Mouse (Mus musculus): ENCODE measurements around the gene Klrb1c. TPM values are rescaled to one million over a fixed set of nuclear protein-coding genes. Genes with fewer than 3 reads are reported as not detected.

Gene Klrb1c
- polyA plus RNA-seq, 1 experiment from 2014 or later, result 0.41 TPM

DNA sequence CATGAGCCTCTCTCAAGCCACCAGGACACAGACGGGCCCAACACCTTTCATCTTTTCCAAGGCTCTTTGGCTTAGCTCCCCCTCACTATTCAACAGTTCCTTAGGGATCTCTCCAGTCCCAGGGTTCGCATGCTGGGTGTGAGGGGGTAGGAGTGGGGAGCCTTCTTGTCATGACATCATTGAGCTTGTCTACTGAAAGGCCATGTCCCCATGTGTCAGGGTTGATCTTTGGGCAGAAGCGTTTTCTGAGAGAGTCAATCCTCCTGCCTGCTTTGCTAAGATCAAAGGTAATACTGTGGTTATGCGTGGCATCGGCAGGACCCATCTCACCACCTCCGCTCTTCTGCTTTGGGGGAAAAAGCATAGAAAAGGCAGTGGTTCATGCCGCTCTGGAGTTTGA is 51.6 kb downstream of the Klrb1c start:
- TF ChIP-seq CTCF (IDR thresholded peaks at IDR 0.05) (no peak), EP300 (IDR thresholded peaks at IDR 0.05) (no peak)
- no peak overlapping the region for H3K9ac ChIP-seq (replicated peaks; ENCODE audit: low read depth)
- no peak overlapping the region for H3K27ac ChIP-seq (ENCODE audit: low read length)
- ATAC-seq, result no peak
- no peak for DNase-seq (ENCODE audit: low spot score)
- WGBS, result 88% methylated on average over 7 of the region's 7 CpGs
- H3K36me3 ChIP-seq (ENCODE audit: insufficient read depth, low read length), result no peaks in the 10 kb centered on the region
- H3K9me3 ChIP-seq (ENCODE audit: low read length), result no peaks in the 10 kb centered on the region
- no peaks in the 10 kb centered on the region for H3K27me3 ChIP-seq (replicated peaks; ENCODE audit: insufficient read depth, low read length)
- H3K4me2 ChIP-seq (replicated peaks; ENCODE audit: low read depth, low read length), result no peak overlapping the region
- H3K4me3 ChIP-seq (ENCODE audit: low read depth, low read length), result no peak overlapping the region
- no peaks in the 10 kb centered on the region for H3K4me1 ChIP-seq (ENCODE audit: insufficient read depth, low read depth, low read length)

DNA sequence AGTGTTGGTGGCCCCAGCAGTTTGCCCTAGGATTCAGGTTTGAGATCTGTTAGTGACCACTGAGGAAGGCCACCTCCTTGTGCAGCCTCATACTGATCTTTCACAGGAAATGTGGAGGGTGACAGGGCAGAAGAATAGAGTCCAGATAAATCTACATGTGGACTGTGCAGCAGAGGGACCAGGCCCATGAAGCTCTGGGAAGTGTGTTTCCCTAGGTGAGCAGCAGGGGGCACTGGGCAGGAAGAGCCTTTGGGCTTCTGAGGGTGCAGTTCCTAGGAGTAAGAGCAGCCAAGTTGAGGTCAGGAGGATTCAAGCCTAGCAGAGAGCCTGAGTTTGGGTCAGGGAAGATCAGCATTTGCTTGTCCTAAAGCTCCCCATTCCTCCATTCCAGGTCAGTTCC is 52.9 kb downstream of the Klrb1c start:
- Histone ChIP-seq H3K9ac (replicated peaks; ENCODE audit: low read depth) (no peak overlapping the region), H3K9me3 (ENCODE audit: low read length) (no peaks in the 10 kb centered on the region), H3K27me3 (replicated peaks; ENCODE audit: insufficient read depth, low read length) (no peaks in the 10 kb centered on the region), H3K27ac (ENCODE audit: low read length) (no peak overlapping the region), H3K36me3 (ENCODE audit: insufficient read depth, low read length) (no peaks in the 10 kb centered on the region), H3K4me1 (ENCODE audit: insufficient read depth, low read depth, low read length) (no peaks in the 10 kb centered on the region), H3K4me2 (replicated peaks; ENCODE audit: low read depth, low read length) (no peak overlapping the region), H3K4me3 (ENCODE audit: low read depth, low read length) (no peak overlapping the region)
- TF ChIP-seq EP300 (IDR thresholded peaks at IDR 0.05), result no peak
- TF ChIP-seq CTCF (IDR thresholded peaks at IDR 0.05), result peak; percentile 59
- ATAC-seq (no peak), DNase-seq (ENCODE audit: low spot score) (no peak)

DNA sequence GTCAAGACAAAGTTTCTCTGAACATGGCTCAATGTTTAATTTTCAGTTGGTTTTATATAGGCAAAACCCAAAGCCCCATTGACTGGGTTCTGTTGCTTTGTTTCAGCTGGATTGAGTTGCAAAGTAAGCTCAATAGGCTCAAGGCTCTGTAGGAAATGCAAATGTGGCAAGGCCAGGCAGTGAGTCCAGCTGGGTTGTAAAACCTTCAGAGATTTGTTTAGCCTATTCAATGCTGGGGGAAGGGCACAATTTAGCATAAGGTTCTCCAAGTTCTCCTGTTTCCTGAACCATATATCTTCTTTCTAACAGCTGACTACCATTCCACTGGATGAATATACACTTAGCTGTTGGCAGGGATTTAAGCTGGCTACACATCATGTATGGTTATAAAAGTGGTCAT is 54.1 kb downstream of the Klrb1c start:
- Histone ChIP-seq H3K4me1 (ENCODE audit: insufficient read depth, low read depth, low read length) (no peaks in the 10 kb centered on the region), H3K27me3 (replicated peaks; ENCODE audit: insufficient read depth, low read length) (no peaks in the 10 kb centered on the region), H3K27ac (ENCODE audit: low read length) (no peak overlapping the region), H3K9me3 (ENCODE audit: low read length) (no peaks in the 10 kb centered on the region), H3K9ac (replicated peaks; ENCODE audit: low read depth) (no peak overlapping the region), H3K36me3 (ENCODE audit: insufficient read depth, low read length) (no peaks in the 10 kb centered on the region), H3K4me2 (replicated peaks; ENCODE audit: low read depth, low read length) (no peak overlapping the region), H3K4me3 (ENCODE audit: low read depth, low read length) (no peak overlapping the region)
- ATAC-seq (no peak), DNase-seq (ENCODE audit: low spot score) (no peak)
- TF ChIP-seq EP300 (IDR thresholded peaks at IDR 0.05) (no peak), CTCF (IDR thresholded peaks at IDR 0.05) (no peak)

DNA sequence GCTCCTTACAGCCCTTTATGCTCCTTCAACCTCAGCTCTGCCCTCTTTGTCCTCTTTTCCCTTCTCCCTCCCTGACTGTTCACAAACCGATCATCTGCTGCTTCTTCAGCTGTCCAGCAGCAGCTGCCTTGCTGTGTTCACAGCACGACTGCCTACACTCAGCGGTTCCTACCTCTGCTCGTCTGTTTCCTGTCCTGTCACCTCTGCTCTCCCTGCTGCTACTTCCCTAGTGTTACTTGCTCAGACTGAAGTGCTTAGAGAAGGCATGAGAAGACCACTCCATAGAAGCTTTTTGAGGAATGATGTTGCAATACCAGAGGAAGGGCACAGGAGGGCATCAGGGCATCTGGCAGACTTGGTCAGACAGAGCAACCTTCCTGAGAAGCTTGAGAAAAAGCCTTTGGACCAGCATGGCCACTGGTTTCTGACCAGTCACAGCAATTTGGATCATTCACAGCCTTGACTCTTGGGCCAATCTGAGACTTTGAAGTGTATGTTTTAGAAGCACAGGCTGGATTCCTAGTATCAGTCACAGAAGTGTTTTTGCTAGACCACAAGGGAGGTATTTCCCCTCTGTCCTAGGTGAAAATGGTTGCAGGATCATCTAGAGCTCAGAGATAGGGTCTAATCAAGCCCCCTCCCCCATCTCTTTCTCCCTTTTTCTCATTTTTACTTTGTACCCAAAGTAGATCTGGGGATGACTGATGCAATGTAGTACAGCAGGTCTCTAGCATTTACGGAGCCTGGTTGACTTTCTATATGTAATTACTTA is 54.9 kb downstream of the Klrb1c start:
- TF ChIP-seq EP300 (IDR thresholded peaks at IDR 0.05) (no peak), CTCF (IDR thresholded peaks at IDR 0.05) (no peak)
- Histone ChIP-seq H3K9ac (replicated peaks; ENCODE audit: low read depth) (no peak overlapping the region), H3K9me3 (ENCODE audit: low read length) (no peaks in the 10 kb centered on the region), H3K4me2 (replicated peaks; ENCODE audit: low read depth, low read length) (no peak overlapping the region), H3K36me3 (ENCODE audit: insufficient read depth, low read length) (no peaks in the 10 kb centered on the region), H3K27me3 (replicated peaks; ENCODE audit: insufficient read depth, low read length) (no peaks in the 10 kb centered on the region), H3K27ac (ENCODE audit: low read length) (no peak overlapping the region), H3K4me3 (ENCODE audit: low read depth, low read length) (no peak overlapping the region), H3K4me1 (ENCODE audit: insufficient read depth, low read depth, low read length) (no peaks in the 10 kb centered on the region)
- 50% methylated on average over 5 of the region's 5 CpGs for WGBS
- DNase-seq (ENCODE audit: low spot score), result no peak
- ATAC-seq, result no peak

DNA sequence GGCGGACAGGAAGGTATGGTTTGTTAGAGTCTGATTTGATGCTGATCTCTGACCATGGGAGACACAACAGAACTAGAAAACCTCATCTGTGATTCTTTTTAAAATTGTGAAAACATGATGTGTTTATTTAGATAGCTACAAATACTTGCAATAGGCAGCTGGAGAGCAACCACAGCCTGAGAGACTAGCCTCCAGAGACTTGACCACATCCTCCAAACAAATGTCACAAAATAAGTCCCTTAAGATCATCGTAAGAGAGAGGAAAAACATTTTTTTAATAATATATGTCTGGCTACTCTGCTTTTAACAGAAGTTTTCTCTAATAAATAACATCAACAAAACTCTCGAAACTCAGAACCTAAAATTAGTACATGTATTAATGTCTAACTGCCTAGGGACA is 57.0 kb downstream of the Klrb1c start:
- ATAC-seq, result no peak
- Histone ChIP-seq H3K9ac (replicated peaks; ENCODE audit: low read depth) (no peak overlapping the region), H3K27ac (ENCODE audit: low read length) (no peak overlapping the region), H3K4me3 (ENCODE audit: low read depth, low read length) (no peak overlapping the region), H3K4me2 (replicated peaks; ENCODE audit: low read depth, low read length) (no peak overlapping the region), H3K27me3 (replicated peaks; ENCODE audit: insufficient read depth, low read length) (no peaks in the 10 kb centered on the region), H3K4me1 (ENCODE audit: insufficient read depth, low read depth, low read length) (no peaks in the 10 kb centered on the region), H3K36me3 (ENCODE audit: insufficient read depth, low read length) (no peaks in the 10 kb centered on the region), H3K9me3 (ENCODE audit: low read length) (no peaks in the 10 kb centered on the region)
- no peak for DNase-seq (ENCODE audit: low spot score)
- TF ChIP-seq CTCF (IDR thresholded peaks at IDR 0.05) (no peak), EP300 (IDR thresholded peaks at IDR 0.05) (no peak)
- WGBS, result 79% methylated on average over 3 of the region's 3 CpGs

Other genes starting within 250 kb of the Klrb1c start
- gene A2ml1, start 207.6 kb downstream of the Klrb1c start, polyA plus RNA-seq (2015; fragmentation: Nextera tagmentation; extraction: Ambion mirVana), result 10.1 and 10.8 TPM in 2 replicates
- not detected in 2 replicates for gene Klrb1a, start 165.7 kb downstream of the Klrb1c start, polyA plus RNA-seq (2015; fragmentation: Nextera tagmentation; extraction: Ambion mirVana)
- gene Clec2h, start 126.8 kb downstream of the Klrb1c start, polyA plus RNA-seq (2015; fragmentation: Nextera tagmentation; extraction: Ambion mirVana), result not detected in 2 replicates
- not detected in 2 replicates for gene Klrb1, start 66.2 kb downstream of the Klrb1c start, polyA plus RNA-seq (2015; fragmentation: Nextera tagmentation; extraction: Ambion mirVana)
- 0.26 TPM in 1 of 2 replicates, not detected in the other for gene Gm44511, start 37.1 kb upstream of the Klrb1c start, polyA plus RNA-seq (2015; fragmentation: Nextera tagmentation; extraction: Ambion mirVana)
- gene Klrb1b, start 37.1 kb upstream of the Klrb1c start, polyA plus RNA-seq (2015; fragmentation: Nextera tagmentation; extraction: Ambion mirVana), result 0.26 and 0.35 TPM in 2 replicates
- gene Clec2i, start 98.4 kb upstream of the Klrb1c start, polyA plus RNA-seq (2015; fragmentation: Nextera tagmentation; extraction: Ambion mirVana), result 0.11 and 0.14 TPM in 2 replicates
- 0.58 and 1.2 TPM in 2 replicates for gene BC035044, start 101.9 kb upstream of the Klrb1c start, polyA plus RNA-seq (2015; fragmentation: Nextera tagmentation; extraction: Ambion mirVana)
- not detected in 2 replicates for gene Clec2g, start 145.2 kb upstream of the Klrb1c start, polyA plus RNA-seq (2015; fragmentation: Nextera tagmentation; extraction: Ambion mirVana)

Measured in lung, postnatal 0 days (tissue).